Mouse (Mus musculus) limb, embryonic 13.5 days (tissue): ENCODE results near the gene Cap1. TPM values are rescaled to one million over a fixed set of nuclear protein-coding genes. Genes with fewer than 3 reads are reported as not detected.

ENCODE experiments used
- ATAC-seq: fragments of 200-750 bp; cut with Nextera tagmentation; 2 replicates; pipeline ENCODE4 v1.8.0; 2017; ENCODE audit warnings: low read depth, moderate number of reproducible peaks, moderate TSS enrichment; ENCODE audit not compliant: low FRiP score
- H3K27ac ChIP-seq: fragments of 300-500 bp; sonication (generic); 2 replicates; pipeline ENCODE4 v1.5.1; 2015; ENCODE audit warnings: inconsistent platforms, mild to moderate bottlenecking, moderate library complexity
- H3K27me3 ChIP-seq: fragments of 300-500 bp; sonication (generic); 2 replicates; pipeline ENCODE4 v1.6.1; 2015; ENCODE audit warnings: mild to moderate bottlenecking, inconsistent platforms
- H3K36me3 ChIP-seq: fragments of 300-500 bp; sonication (generic); 2 replicates; pipeline ENCODE4 v1.6.1; 2015; ENCODE audit warnings: inconsistent platforms, mild to moderate bottlenecking, moderate library complexity
- H3K4me1 ChIP-seq: fragments of 300-500 bp; sonication (generic); 2 replicates; pipeline ENCODE4 v1.6.1; 2015; ENCODE audit warnings: inconsistent platforms
- H3K4me2 ChIP-seq: fragments of 300-500 bp; sonication (generic); replicated peaks from 2 replicates; pipeline ENCODE4 v1.6.1; 2015; ENCODE audit warnings: inconsistent platforms, mild to moderate bottlenecking, moderate library complexity
- H3K4me3 ChIP-seq: fragments of 300-500 bp; sonication (generic); 2 replicates; pipeline ENCODE4 v1.5.1; 2015; ENCODE audit warnings: moderate library complexity, mild to moderate bottlenecking, inconsistent platforms
- H3K9ac ChIP-seq: fragments of 300-500 bp; sonication (generic); 2 replicates; pipeline ENCODE4 v1.6.1; 2015; ENCODE audit warnings: mild to moderate bottlenecking, inconsistent platforms
- H3K9me3 ChIP-seq: fragments of 300-500 bp; sonication (generic); 2 replicates; pipeline ENCODE4 v1.6.1; 2016; ENCODE audit warnings: inconsistent platforms
- WGBS: fragments of 180-500 bp; shearing (Covaris S2); methylation state at CpG from one replicate; pipeline ENCODE4 v1.1.7; 2015; 5-methylcytosine and 5-hydroxymethylcytosine counted together
- polyA plus RNA-seq: library from polyadenylated mRNA; unstranded; fragments of >200 nt; fragmentation: Nextera tagmentation; extraction: Ambion mirVana; gene quantifications from 2 replicates; pipeline ENCODE4 v1.2.1, GENCODE M21; 2015

The Cap1 gene
- polyA plus RNA-seq, 1 experiment from 2014 or later = 71.3 TPM

- Histone ChIP-seq H3K4me2 (peak overlapping the region; percentile 77), H3K9ac (peak overlapping the region; percentile 82), H3K9me3 (no peaks in the 10 kb centered on the region), H3K27me3 (no peaks in the 10 kb centered on the region), H3K36me3 (no peaks in the 10 kb centered on the region), H3K4me3 (peak overlapping the region; percentile 88), H3K4me1 (peaks cover 49% of the 10 kb centered on the region), H3K27ac (peak overlapping the region; percentile 12; the same call in 1 of the 2 replicates)
- 42% methylated on average over 12 of the region's 12 CpGs for WGBS
- no peak for ATAC-seq
Observed at GRCm38 (mm10) chr4:122884481-122885340, 1.1 kb downstream of the Cap1 start.

DNA sequence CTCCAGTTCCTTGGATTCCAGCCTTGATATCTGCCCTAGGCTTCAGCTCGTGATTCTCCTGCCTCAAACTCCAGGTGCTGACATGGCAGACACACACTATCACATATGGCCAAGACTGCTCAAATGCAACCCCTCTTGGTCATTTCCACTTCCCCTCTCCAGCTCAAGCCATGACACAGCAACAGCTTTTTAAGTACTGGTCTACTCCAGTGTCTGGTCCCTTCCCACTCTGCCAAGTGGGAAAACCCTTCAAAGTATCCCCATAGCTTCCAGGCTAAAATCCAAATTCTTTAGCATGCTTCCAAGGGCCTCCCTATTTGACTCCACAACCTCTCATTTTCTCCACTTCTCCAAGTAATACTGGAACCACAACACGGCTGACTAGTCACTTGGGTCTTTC is 1.8 kb downstream of the Cap1 start:
- peak overlapping the region; percentile 39 for H3K9ac ChIP-seq
- no peaks in the 10 kb centered on the region for H3K36me3 ChIP-seq
- H3K27ac ChIP-seq = peak overlapping the region; percentile 12; the same call in 1 of the 2 replicates
- peak overlapping the region; percentile 77 for H3K4me2 ChIP-seq
- no peaks in the 10 kb centered on the region for H3K27me3 ChIP-seq
- no peak for ATAC-seq
- H3K9me3 ChIP-seq = no peaks in the 10 kb centered on the region
- 67% methylated on average over 2 of the region's 2 CpGs for WGBS
- peak overlapping the region; percentile 88 for H3K4me3 ChIP-seq
- peaks cover 49% of the 10 kb centered on the region for H3K4me1 ChIP-seq

DNA sequence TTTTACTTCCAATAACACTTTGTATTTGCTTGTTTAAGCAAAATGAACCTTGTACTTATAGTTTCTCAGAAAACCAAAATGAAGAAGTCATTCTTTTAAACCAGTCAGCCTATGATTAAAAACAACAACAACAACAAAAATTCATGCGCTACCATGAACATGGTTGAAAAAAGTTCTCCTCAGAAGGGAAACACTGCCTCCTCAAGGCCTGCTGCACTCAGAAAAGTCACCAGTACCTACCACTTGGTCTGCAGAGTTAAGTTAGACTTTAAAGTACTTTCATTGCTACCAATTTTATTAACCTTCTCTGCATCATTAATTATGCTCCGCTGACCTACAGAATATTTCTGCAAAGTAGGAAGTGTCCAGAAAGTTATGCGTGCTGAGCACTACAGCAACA is 2.6 kb downstream of the Cap1 start:
- no peaks in the 10 kb centered on the region for H3K36me3 ChIP-seq
- no peak overlapping the region for H3K9ac ChIP-seq
- H3K9me3 ChIP-seq = no peaks in the 10 kb centered on the region
- H3K4me1 ChIP-seq = peaks cover 49% of the 10 kb centered on the region
- peak overlapping the region; percentile 88 for H3K4me3 ChIP-seq
- 91% methylated on average over 3 of the region's 3 CpGs for WGBS
- H3K27ac ChIP-seq = no peak overlapping the region
- no peaks in the 10 kb centered on the region for H3K27me3 ChIP-seq
- ATAC-seq = no peak
- peak overlapping the region; percentile 77 for H3K4me2 ChIP-seq

- 76% methylated on average over 3 of the region's 3 CpGs for WGBS
- Histone ChIP-seq H3K9me3 (no peaks in the 10 kb centered on the region), H3K9ac (no peak overlapping the region), H3K36me3 (no peaks in the 10 kb centered on the region), H3K4me1 (peaks cover 48% of the 10 kb centered on the region), H3K27me3 (no peaks in the 10 kb centered on the region), H3K4me2 (peak overlapping the region; percentile 2; the same call in 1 of the 2 replicates), H3K4me3 (no peak overlapping the region), H3K27ac (peak overlapping the region; percentile 63; the same call in 1 of the 2 replicates)
- no peak for ATAC-seq
Observed at GRCm38 (mm10) chr4:122882544-122882943, 3.3 kb downstream of the Cap1 start.

- Histone ChIP-seq H3K36me3 (no peaks in the 10 kb centered on the region; the same call in 1 of the 2 replicates), H3K9me3 (no peaks in the 10 kb centered on the region), H3K4me3 (no peak overlapping the region), H3K27me3 (no peaks in the 10 kb centered on the region), H3K4me1 (peaks cover 24% of the 10 kb centered on the region), H3K27ac (no peak overlapping the region), H3K9ac (no peak overlapping the region), H3K4me2 (no peak overlapping the region)
- no peak for ATAC-seq
- WGBS = 92% methylated on average over 2 of the region's 2 CpGs
Observed at GRCm38 (mm10) chr4:122878333-122879070, 7.4 kb downstream of the Cap1 start.

- no peak overlapping the region for H3K27ac ChIP-seq
- H3K9me3 ChIP-seq = no peaks in the 10 kb centered on the region
- no peak overlapping the region for H3K9ac ChIP-seq
- H3K27me3 ChIP-seq = no peaks in the 10 kb centered on the region
- 88% methylated on average over 4 of the region's 4 CpGs for WGBS
- H3K36me3 ChIP-seq = peaks cover 36% of the 10 kb centered on the region
- no peak overlapping the region for H3K4me2 ChIP-seq
- no peak for ATAC-seq
- H3K4me1 ChIP-seq = no peaks in the 10 kb centered on the region
- no peak overlapping the region for H3K4me3 ChIP-seq
Observed at GRCm38 (mm10) chr4:122873512-122873911, 12.3 kb downstream of the Cap1 start.

- no peak overlapping the region for H3K27ac ChIP-seq
- 75% methylated on average over 5 of the region's 5 CpGs for WGBS
- no peak overlapping the region for H3K4me2 ChIP-seq
- no peaks in the 10 kb centered on the region for H3K9me3 ChIP-seq
- no peaks in the 10 kb centered on the region for H3K4me1 ChIP-seq
- peaks cover 41% of the 10 kb centered on the region for H3K36me3 ChIP-seq
- H3K9ac ChIP-seq = no peak overlapping the region
- no peaks in the 10 kb centered on the region for H3K27me3 ChIP-seq
- no peak for ATAC-seq
- no peak overlapping the region for H3K4me3 ChIP-seq
Observed at GRCm38 (mm10) chr4:122873003-122873402, 12.9 kb downstream of the Cap1 start.

DNA sequence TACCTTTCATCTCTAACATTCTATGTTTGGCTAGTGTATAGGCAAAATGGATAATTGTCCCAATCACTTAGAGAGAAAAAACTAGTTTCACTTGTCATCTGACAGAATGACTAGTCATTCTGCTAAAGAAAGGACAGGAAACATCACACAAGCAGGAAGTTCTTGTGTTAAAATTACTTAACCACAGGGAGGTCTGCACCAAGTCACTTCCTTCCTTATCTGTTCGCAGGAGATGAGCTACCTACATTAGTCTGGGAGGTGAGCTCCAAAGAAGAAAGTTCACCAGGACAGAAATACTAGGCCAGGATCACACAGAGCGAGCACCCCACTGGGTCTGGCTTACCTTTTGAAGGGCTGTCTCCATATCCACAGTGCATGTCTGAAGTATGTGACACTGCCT is 13.9 kb downstream of the Cap1 start:
- Histone ChIP-seq H3K9ac (no peak overlapping the region), H3K4me3 (no peak overlapping the region), H3K36me3 (peaks cover 48% of the 10 kb centered on the region), H3K9me3 (no peaks in the 10 kb centered on the region), H3K27ac (no peak overlapping the region), H3K27me3 (no peaks in the 10 kb centered on the region), H3K4me1 (no peaks in the 10 kb centered on the region), H3K4me2 (no peak overlapping the region)
- 87% methylated on average over 2 of the region's 2 CpGs for WGBS
- ATAC-seq = no peak

GRCm38 (mm10) chr4:122871269-122871668 is 14.6 kb downstream of the Cap1 start:
- Histone ChIP-seq H3K27me3 (no peaks in the 10 kb centered on the region), H3K9ac (no peak overlapping the region), H3K27ac (no peak overlapping the region), H3K4me2 (no peak overlapping the region), H3K4me3 (no peak overlapping the region), H3K9me3 (no peaks in the 10 kb centered on the region), H3K4me1 (no peaks in the 10 kb centered on the region), H3K36me3 (peaks cover 53% of the 10 kb centered on the region)
- WGBS = 90% methylated on average over 11 of the region's 11 CpGs
- no peak for ATAC-seq

GRCm38 (mm10) chr4:122870741-122871140 is 15.1 kb downstream of the Cap1 start:
- no peak for ATAC-seq
- H3K4me2 ChIP-seq = no peak overlapping the region
- H3K4me3 ChIP-seq = no peak overlapping the region
- H3K36me3 ChIP-seq = peaks cover 58% of the 10 kb centered on the region
- no peaks in the 10 kb centered on the region for H3K9me3 ChIP-seq
- H3K9ac ChIP-seq = no peak overlapping the region
- H3K27me3 ChIP-seq = no peaks in the 10 kb centered on the region
- H3K4me1 ChIP-seq = no peaks in the 10 kb centered on the region
- H3K27ac ChIP-seq = no peak overlapping the region
- 94% methylated on average over 5 of the region's 5 CpGs for WGBS

DNA sequence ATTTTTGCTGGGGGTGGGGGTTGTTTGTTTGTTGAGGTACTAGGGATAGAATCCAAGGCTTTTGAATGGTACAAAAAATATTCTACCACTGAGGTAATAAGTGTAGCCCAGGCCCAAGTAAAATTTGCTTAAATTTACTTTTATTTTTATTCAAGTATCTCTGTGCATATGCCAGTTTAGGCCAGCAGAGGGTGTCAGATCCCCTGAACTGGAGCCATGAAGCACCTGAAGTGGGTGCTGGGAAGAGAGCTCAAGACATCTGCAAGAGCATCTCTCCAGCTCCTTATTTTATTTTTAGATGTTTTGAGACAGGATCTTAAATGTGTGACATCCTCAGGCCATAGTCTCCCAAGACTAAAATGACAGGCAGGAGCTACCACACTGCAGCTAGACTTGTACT is 15.8 kb downstream of the Cap1 start:
- Histone ChIP-seq H3K9ac (no peak overlapping the region), H3K4me1 (no peaks in the 10 kb centered on the region), H3K4me3 (no peak overlapping the region), H3K4me2 (no peak overlapping the region), H3K9me3 (no peaks in the 10 kb centered on the region), H3K36me3 (peaks cover 65% of the 10 kb centered on the region), H3K27ac (no peak overlapping the region), H3K27me3 (no peaks in the 10 kb centered on the region)
- no peak for ATAC-seq

GRCm38 (mm10) chr4:122868041-122868440 is 17.8 kb downstream of the Cap1 start:
- ATAC-seq = no peak
- WGBS = 97% methylated on average over 1 of the region's 1 CpGs
- H3K9me3 ChIP-seq = no peaks in the 10 kb centered on the region
- no peak overlapping the region for H3K4me2 ChIP-seq
- H3K9ac ChIP-seq = no peak overlapping the region
- no peaks in the 10 kb centered on the region for H3K27me3 ChIP-seq
- no peak overlapping the region for H3K4me3 ChIP-seq
- H3K27ac ChIP-seq = no peak overlapping the region
- H3K4me1 ChIP-seq = no peaks in the 10 kb centered on the region
- H3K36me3 ChIP-seq = peaks cover 85% of the 10 kb centered on the region
